Mouse (Mus musculus) embryonic facial prominence, embryonic 14.5 days (tissue): ENCODE results near the gene Dpp7. TPM values are rescaled to one million over a fixed set of nuclear protein-coding genes. Genes with fewer than 3 reads are reported as not detected.

ENCODE experiments used
- ATAC-seq: fragments of 200-750 bp; cut with Nextera tagmentation; 2 replicates; pipeline ENCODE4 v1.8.0; 2017; ENCODE audit warnings: low read depth, moderate number of reproducible peaks, moderate TSS enrichment
- DNase-seq: peaks from one replicate; pipeline ENCODE4 v3.0.0-alpha.2; 2015; ENCODE audit warnings: low spot score
- H3K27ac ChIP-seq: fragments of 300-500 bp; sonication (generic); replicated peaks from 2 replicates; pipeline ENCODE4 v1.5.1; 2014; ENCODE audit warnings: low read depth, mild to moderate bottlenecking, low read length, moderate library complexity
- H3K27me3 ChIP-seq: fragments of 300-500 bp; sonication (generic); replicated peaks from 2 replicates; pipeline ENCODE4 v1.6.1; 2014; ENCODE audit warnings: low read length; ENCODE audit not compliant: control insufficient read depth, insufficient read depth
- H3K36me3 ChIP-seq: fragments of 300-500 bp; sonication (generic); 2 replicates; pipeline ENCODE4 v1.6.1; 2014; ENCODE audit warnings: low read length, mixed read lengths; ENCODE audit not compliant: control insufficient read depth, insufficient read depth
- H3K4me1 ChIP-seq: fragments of 300-500 bp; sonication (generic); 2 replicates; pipeline ENCODE4 v1.6.1; 2014; ENCODE audit warnings: antibody characterized with exemption, low read length; ENCODE audit not compliant: control insufficient read depth, insufficient read depth
- H3K4me2 ChIP-seq: fragments of 300-500 bp; sonication (generic); 2 replicates; pipeline ENCODE4 v1.6.1; 2014; ENCODE audit warnings: low read depth, mild to moderate bottlenecking, low read length, moderate library complexity, mixed read lengths
- H3K4me3 ChIP-seq: fragments of 300-500 bp; sonication (generic); 2 replicates; pipeline ENCODE4 v1.5.1; 2014; ENCODE audit warnings: low read depth, mild to moderate bottlenecking, low read length
- H3K9ac ChIP-seq: fragments of 300-500 bp; sonication (generic); 2 replicates; pipeline ENCODE4 v1.6.1; 2014; ENCODE audit warnings: low read depth, mild to moderate bottlenecking, low read length, moderate library complexity, mixed read lengths
- H3K9me3 ChIP-seq: fragments of 300-500 bp; sonication (generic); 2 replicates; pipeline ENCODE4 v1.6.1; 2016; ENCODE audit warnings: low read length; ENCODE audit not compliant: control insufficient read depth
- WGBS: fragments of 180-500 bp; shearing (Covaris S2); extraction: QIAGEN DNeasy Blood & Tissue Kit; methylation state at CpG from one replicate; pipeline ENCODE4 v1.1.7; 2014; 5-methylcytosine and 5-hydroxymethylcytosine counted together
- polyA plus RNA-seq: library from polyadenylated mRNA; unstranded; fragments of >200 nt; fragmentation: Nextera tagmentation; extraction: Ambion mirVana; gene quantifications from 2 replicates; pipeline ENCODE4 v1.2.1, GENCODE M21; 2014

Dpp7 gene
- polyA plus RNA-seq, 1 experiment from 2014 or later, result 19.7 TPM

DNA sequence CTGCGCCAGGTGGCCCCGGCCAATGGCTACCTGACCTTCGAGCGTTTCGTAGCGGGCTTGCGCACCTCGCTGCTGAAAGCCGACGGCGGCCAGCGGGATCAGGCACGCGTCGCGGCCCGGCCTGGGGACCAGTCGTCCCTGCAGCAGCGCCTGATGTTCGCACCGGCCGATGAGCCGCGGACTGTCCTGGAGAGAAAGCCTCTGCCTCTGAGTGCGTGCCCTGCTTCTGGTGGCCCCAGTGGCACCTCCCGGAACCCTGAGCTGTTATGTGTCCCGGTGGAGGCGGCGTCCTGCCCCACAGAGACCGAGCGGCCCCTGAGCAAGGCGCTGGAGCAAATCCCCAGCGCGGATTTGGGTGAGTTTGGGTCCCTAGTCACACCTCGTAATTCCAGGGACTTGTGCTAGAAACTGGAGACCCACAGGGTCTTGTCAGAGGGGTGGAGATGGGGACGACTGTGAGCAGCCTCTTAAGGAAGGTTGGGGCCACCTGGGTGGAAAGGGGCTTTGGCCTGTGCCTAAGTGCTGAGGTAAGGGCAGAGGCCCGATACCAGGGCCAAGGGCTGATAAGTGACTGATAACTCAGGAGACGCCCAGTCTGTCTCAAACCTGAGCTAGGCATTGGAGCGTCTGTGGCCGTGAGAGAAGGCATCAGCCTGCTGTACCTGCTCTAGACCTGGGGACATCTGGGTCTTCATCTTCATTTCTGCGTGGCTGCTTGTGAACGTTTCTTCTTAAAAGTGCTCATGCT, 16.7 kb upstream of the Dpp7 start:
- Histone ChIP-seq H3K27ac (0 out of 2 replicates have a peak overlapping the region, but pooled peaks have one; percentile 21), H3K9ac (peak overlapping the region; percentile 72)

DNA sequence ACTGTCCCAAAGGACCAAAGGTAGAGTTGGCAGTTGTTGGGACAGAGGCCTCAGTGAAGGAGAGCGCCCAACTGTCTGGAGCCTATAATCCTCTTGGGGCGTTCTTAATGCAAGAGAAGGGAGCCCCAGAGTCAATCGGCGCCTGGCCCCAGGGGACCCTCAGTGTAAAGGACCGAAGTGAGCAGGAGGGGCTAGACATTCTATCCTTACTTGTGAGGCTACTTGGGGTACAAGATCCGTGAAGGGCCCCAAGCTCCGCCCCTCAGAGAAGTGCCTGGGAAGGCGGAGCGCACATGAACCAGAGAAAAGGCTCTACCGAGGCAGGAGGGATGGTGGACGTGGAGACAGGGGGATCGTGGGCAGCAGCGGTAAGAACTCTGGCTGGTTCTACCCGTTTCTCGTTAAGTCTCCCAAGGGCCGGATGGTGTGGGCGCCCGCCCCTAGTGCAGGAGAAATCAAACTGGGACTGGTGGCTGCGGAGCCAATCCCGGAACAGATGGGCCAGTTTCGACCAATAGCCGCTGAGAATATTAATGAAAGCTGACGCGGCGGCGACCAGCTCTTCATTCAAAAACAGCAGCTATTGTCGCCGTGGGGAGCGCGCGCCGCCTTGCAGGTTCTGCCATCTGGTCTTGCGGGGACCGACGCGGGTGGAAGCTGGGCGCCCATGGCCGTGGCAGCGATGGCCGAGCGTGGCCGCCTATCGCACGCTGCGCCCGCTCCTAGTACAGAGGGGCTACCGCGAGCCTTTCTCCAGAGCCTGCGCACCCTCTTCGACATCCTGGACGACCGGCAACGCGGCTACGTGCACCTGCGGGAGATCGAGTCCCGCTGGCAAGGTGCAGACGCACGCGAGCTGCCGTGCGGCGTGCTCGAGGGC, 15.8 kb upstream of the Dpp7 start, which contains the start of gene Sapcd2:
Gene Sapcd2, plus strand, starts transcription at position 558 of the 880 bp plus-strand sequence.
- Histone ChIP-seq H3K36me3 (peaks cover 22% of the 10 kb centered on the region; the same call in 1 of the 2 replicates), H3K27me3 (no peaks in the 10 kb centered on the region), H3K27ac (peak within 1 kb of the TSS; percentile 79), H3K4me2 (peak within 1 kb of the TSS; percentile 97), H3K4me1 (peaks cover 14% of the 10 kb centered on the region), H3K9me3 (no peaks in the 10 kb centered on the region), H3K9ac (peak within 1 kb of the TSS; percentile 72), H3K4me3 (peak within 1 kb of the TSS; percentile 72)
- peak; percentile 96 for DNase-seq
- WGBS, result 3% methylated on average over 24 of the region's 65 CpGs
- peak; percentile 96 for ATAC-seq

More for the DNA sequence above, 16.7 kb upstream of the Dpp7 start:
- H3K4me1 ChIP-seq, result peaks cover 14% of the 10 kb centered on the region
- peak overlapping the region; percentile 72 for H3K4me3 ChIP-seq
- H3K4me2 ChIP-seq, result peak overlapping the region; percentile 97
- peaks cover 28% of the 10 kb centered on the region; the same call in 1 of the 2 replicates for H3K36me3 ChIP-seq
- DNase-seq, result no peak
- WGBS, result 2% methylated on average over 31 of the region's 42 CpGs
- no peaks in the 10 kb centered on the region for H3K9me3 ChIP-seq
- no peaks in the 10 kb centered on the region for H3K27me3 ChIP-seq
- ATAC-seq, result no peak

DNA sequence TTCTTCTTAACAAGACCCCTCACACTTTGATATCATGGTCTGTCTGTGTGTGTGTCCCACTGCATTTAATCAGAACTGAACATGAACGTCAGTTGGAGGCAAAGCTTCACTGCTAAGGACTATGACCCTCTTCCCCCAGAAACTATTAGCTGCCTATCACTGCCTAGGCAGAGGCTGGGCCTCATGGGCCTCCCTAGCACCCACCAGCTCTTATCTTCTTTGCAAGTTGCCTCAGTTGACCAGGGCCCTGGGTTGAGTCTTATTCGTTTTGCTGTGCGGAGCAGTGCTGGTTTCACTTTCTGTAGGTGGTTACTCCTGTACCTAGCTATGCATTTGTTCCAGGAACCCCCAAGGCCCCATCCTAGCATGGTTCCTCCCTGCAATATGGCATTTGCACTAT, 13.8 kb upstream of the Dpp7 start:
- WGBS, result 84% methylated on average over 3 of the region's 3 CpGs
- ATAC-seq, result no peak
- peaks cover 4% of the 10 kb centered on the region; the same call in 1 of the 2 replicates for H3K36me3 ChIP-seq
- no peak for DNase-seq
- H3K9me3 ChIP-seq, result no peaks in the 10 kb centered on the region
- H3K27ac ChIP-seq, result no peak overlapping the region
- no peak overlapping the region for H3K4me3 ChIP-seq
- H3K4me2 ChIP-seq, result no peak overlapping the region
- H3K9ac ChIP-seq, result no peak overlapping the region
- 0 out of 2 replicates have a peak, but pooled peaks cover 4% of the 10 kb centered on the region for H3K27me3 ChIP-seq
- H3K4me1 ChIP-seq, result peaks cover 14% of the 10 kb centered on the region

DNA sequence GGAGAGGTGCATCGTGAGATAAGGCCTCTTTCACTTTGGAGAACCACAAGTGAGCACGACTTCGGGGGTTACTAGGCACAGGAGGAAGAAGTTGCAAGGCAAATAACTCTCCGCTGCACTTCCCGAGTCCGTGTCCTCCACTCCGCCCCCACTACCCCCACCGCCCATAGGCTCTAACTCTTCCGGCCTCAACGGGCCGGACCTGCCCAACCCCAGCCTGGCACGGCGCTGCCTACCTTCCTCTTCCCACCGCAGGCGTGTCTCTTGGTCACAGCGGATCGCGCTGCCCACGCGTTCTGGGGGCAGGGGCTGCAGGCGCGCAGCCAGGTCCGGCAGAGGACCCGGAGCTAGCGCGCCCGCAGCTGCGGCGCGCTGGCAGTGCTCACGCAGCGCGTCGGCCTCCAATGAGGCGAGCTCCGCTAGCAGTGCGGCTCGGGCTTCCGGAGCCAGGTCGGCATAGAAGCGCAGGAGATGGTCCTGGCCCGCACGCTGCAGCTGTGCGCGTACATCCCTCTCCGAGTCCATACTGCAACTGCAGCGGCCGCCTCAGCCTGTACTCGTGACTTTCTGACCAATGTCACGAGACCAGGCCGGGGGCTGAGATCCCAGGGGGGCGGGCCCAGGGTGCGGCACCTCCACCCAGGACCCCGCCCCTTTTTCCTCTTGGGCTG, 9.1 kb upstream of the Dpp7 start, which contains the start of gene Uap1l1:
Gene Uap1l1, minus strand, starts transcription at position 592 of the 671 bp plus-strand sequence.
- Histone ChIP-seq H3K36me3 (no peaks in the 10 kb centered on the region), H3K27ac (no peak within 1 kb of the TSS; the same call in 1 of the 2 replicates), H3K27me3 (peaks cover 18% of the 10 kb centered on the region), H3K4me3 (peak within 1 kb of the TSS; percentile 68), H3K9me3 (no peaks in the 10 kb centered on the region), H3K9ac (peak within 1 kb of the TSS; percentile 70), H3K4me2 (peak within 1 kb of the TSS; percentile 99), H3K4me1 (no peaks in the 10 kb centered on the region)
- DNase-seq, result peak; percentile 85
- ATAC-seq, result peak; percentile 73
- under 1% methylated on average over 24 of the region's 54 CpGs for WGBS

DNA sequence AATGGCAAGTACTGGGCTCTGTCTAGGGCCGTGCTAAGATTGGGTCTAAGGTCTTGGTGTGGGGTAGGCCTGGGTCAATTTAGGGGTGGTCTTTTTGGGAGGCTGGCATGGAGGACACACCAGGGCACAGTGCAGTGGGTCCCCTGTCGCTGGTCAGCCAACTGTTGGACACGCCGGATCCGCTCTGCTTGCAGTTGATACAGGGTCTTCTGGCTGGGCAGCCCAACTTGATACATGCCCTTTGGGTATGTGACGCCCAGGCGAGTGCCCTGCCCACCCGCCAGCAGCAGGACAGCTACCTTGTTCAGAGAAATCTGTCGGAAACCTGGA, 8.6 kb upstream of the Dpp7 start:
- H3K27me3 ChIP-seq, result peaks cover 18% of the 10 kb centered on the region
- no peaks in the 10 kb centered on the region for H3K4me1 ChIP-seq
- 31% methylated on average over 9 of the region's 9 CpGs for WGBS
- H3K36me3 ChIP-seq, result no peaks in the 10 kb centered on the region
- H3K9ac ChIP-seq, result peak overlapping the region; percentile 70
- H3K27ac ChIP-seq, result no peak overlapping the region
- peak overlapping the region; percentile 68 for H3K4me3 ChIP-seq
- H3K4me2 ChIP-seq, result peak overlapping the region; percentile 99
- H3K9me3 ChIP-seq, result no peaks in the 10 kb centered on the region
- 0 out of 2 replicates have a peak, but pooled peaks have one; percentile 23 for ATAC-seq
- no peak for DNase-seq

DNA sequence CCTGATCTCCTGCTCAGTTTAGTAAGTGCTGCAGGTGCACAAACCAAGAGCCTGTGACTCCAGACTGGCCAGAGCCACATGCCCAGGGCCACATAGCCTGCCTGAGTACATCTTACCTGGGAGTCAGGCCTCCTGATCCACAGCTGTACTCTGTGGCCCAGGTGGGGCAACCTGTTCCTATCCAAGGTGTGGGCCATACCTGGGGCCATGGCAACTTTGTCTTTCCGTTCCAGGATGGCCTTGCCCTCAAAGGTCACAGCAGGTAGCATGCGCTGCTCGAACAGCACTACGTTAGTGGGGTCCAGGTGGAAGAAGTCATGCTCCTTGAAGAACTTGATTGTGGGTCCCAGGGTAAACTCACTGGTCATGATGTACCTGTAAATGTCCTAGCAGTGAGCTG, 8.2 kb upstream of the Dpp7 start:
- Histone ChIP-seq H3K27me3 (peaks cover 18% of the 10 kb centered on the region), H3K9me3 (no peaks in the 10 kb centered on the region), H3K4me2 (peak overlapping the region; percentile 99; the same call in 1 of the 2 replicates), H3K9ac (no peak overlapping the region), H3K4me1 (no peaks in the 10 kb centered on the region), H3K27ac (no peak overlapping the region), H3K36me3 (no peaks in the 10 kb centered on the region), H3K4me3 (no peak overlapping the region)
- no peak for ATAC-seq
- WGBS, result 88% methylated on average over 4 of the region's 4 CpGs
- no peak for DNase-seq

DNA sequence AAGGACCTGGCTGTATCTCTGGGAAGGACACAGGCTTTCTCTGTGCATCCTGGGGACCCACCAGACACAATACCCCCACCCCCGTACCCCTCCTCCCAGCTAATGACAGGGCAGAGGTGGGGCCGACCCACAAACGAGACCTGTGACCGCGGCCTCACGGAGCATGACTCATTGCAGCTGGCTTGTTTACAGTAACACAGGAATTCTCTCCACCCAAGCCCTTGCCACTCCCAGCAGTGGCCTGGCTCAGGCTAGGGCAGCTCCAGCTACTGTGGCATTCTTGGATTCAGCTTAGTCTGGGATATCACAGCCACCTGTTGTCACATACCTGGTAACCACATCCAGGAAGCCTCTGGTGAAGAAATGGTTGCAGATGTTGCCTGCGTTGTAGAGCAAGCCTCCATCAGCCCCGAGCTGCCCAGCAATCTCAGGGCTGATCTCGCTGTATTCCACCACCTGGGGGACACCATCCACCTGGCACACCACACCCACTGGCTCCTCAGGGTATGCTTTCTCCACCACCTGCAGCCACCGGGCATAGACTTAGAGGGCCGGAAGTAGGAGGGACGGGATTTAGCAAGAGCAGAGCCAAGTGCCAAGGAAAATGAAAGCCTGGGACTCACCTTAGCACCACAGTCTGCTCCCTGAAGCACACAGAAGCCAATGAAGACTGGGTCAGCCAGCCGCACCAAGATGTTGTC, 7.5 kb upstream of the Dpp7 start:
- Histone ChIP-seq H3K9ac (no peak overlapping the region), H3K4me3 (no peak overlapping the region), H3K27me3 (peaks cover 18% of the 10 kb centered on the region), H3K9me3 (no peaks in the 10 kb centered on the region), H3K36me3 (no peaks in the 10 kb centered on the region), H3K4me1 (no peaks in the 10 kb centered on the region), H3K27ac (no peak overlapping the region), H3K4me2 (no peak overlapping the region)
- DNase-seq, result no peak
- no peak for ATAC-seq
- WGBS, result 58% methylated on average over 13 of the region's 13 CpGs

DNA sequence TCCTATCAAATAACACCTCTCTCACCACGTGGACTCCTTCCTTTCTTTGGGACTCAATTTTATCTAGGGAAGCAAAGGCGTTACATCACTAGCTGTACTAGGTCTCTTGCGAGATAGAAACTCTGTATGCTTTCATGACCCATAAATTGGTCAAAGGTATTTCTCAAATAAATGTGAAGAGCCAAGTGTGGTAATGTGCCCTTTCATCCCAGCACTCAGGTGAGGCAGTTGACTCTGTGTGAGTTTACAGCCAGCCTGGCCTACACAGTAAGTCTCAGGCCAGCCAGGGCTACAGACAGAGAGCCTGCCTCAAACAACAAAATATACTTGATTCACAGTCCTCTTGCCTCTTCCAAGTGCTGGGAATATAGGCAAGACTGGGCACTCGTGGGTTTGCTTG, 3.7 kb upstream of the Dpp7 start:
- Histone ChIP-seq H3K27ac (no peak overlapping the region), H3K9ac (no peak overlapping the region), H3K9me3 (no peaks in the 10 kb centered on the region), H3K27me3 (peaks cover 12% of the 10 kb centered on the region), H3K36me3 (no peaks in the 10 kb centered on the region), H3K4me2 (no peak overlapping the region), H3K4me1 (peaks cover 13% of the 10 kb centered on the region; the same call in 1 of the 2 replicates), H3K4me3 (no peak overlapping the region)
- DNase-seq, result no peak
- no peak for ATAC-seq
- 74% methylated on average over 4 of the region's 4 CpGs for WGBS
